Mouse (Mus musculus) right cerebral cortex, adult 2 months (tissue): ENCODE data around the gene Ms4a10.

ENCODE experiments used
- DNase-seq, 2 experiments: peaks; one replicate each; pipeline ENCODE4 v3.0.0; 2021 to 2022; ENCODE audit warnings: low spot score in 2 of 2

Gene Ms4a10

DNA sequence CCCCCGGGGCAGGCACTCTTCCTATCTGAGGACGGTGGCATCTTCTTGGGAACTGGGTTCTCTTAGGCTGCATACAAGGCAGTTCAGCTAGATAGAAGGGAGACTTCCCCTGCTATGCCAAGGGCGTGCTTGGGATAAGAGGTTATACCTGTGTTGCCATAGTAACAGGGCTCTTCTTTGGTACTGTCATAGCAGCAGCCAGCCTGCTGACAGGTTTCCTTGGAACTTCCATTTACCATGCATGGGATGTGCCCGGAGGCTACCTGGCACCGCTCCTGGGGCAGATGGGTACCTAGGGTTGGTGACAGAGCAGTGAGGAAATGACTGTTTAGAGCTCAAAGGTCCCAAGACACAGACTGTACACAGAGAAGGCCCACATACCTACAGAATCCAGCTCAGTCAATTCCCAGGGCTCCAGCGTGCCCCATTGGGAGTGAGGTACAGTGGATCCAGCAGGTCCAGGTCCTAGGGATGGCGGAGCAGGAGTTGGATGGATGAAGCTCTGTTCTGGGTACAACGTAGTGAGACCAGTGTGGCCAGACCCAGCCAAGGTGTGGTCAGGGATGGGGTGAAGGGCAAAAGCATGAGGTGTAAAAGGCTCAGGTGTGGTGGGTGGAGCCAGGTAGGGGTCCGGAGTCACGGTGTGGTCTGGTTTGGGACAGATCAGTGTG is 56.0 kb downstream of the Ms4a10 start:
- DNase-seq: no peak

DNA sequence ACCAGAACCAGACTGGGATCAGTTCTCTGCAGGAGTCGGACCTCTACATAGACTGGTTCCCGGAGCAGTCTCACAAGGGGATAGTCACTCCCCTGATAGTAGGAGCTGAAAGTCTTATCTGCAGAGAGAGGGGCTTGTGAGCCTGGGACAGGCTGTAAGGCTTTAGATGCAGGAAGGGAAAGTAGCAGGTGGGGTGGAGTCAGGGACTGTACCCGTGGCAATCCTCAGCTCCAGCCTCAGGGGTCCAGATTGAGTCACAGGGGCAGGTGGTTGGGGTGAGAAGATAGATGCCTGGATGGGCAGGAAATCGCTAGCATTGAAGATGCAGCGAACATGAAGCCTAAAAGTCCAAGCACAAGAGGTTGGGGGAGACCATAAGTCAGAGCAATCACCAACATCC is 58.0 kb downstream of the Ms4a10 start:
- no peak for DNase-seq

DNA sequence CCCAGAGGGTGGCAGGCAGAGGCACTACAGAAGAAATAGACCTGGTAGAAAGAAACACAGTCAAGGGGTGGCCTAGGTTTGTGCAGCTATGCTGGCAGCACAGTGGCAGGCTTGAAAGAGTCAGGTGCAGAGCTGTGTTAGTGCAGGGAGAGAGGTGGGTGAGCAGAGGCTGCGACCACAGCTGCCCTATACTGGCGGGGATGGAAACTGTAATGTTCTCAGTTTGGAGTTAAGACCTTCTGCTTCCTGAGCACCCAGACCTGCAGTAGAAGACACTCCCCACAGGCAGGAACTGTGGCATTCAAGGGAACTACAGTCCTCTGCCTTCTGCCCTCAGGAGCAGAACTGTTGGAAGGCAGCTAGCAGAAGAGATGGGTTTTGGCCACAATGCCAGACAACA is 59.6 kb downstream of the Ms4a10 start:
- no peak for DNase-seq

DNA sequence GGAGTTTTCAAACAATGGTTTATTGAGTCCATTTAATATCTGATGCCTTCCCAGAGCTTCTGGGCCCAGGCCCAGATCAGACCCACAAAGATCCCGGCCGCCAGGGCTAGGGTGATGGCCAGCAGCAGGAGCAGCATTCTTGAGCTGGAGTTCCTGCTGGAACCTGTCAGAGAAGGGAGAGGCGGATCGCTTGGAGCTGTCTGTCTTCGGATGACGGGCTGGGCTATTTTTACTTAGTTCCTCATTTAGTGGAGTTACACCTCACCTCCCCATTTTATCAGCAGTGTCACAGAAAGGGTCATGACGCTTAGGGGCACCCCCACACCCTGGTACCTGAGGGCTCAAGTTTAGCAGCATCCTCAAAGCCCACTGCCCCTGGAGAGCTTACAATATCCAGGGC is 60.2 kb downstream of the Ms4a10 start:
- DNase-seq: no peak
